Mouse (Mus musculus) cerebellum, adult 2 months (tissue): ENCODE measurements around the gene Ebf4. TPM values are rescaled to one million over a fixed set of nuclear protein-coding genes. Genes with fewer than 3 reads are reported as not detected.

ENCODE experiments used
- DNase-seq, 2 experiments: peaks; one replicate each; pipeline ENCODE4 v3.0.0; 2021
- H3K27ac ChIP-seq: fragments of 200-500 bp; 2 replicates; pipeline ENCODE4 v1.5.1; 2012; ENCODE audit warnings: low read length, control low read depth, inconsistent platforms; ENCODE audit not compliant: insufficient read depth
- H3K27me3 ChIP-seq: fragments of 200-500 bp; 2 replicates; pipeline ENCODE4 v1.6.1; 2012; ENCODE audit warnings: inconsistent platforms, mild to moderate bottlenecking, low read length, moderate library complexity; ENCODE audit not compliant: control insufficient read depth, insufficient read depth
- H3K4me1 ChIP-seq: fragments of 200-500 bp; 2 replicates; pipeline ENCODE4 v1.6.1; 2011; ENCODE audit warnings: low read length; ENCODE audit not compliant: control insufficient read depth, insufficient read depth
- H3K4me3 ChIP-seq: fragments of 200-500 bp; replicated peaks from 2 replicates; pipeline ENCODE3; 2011; ENCODE audit warnings: mild to moderate bottlenecking, low read depth, low read length, control low read depth; ENCODE audit not compliant: insufficient read depth
- CTCF ChIP-seq: fragments of 200-500 bp; IDR thresholded peaks from 2 replicates; pipeline ENCODE4 v1.5.1; 2011; ENCODE audit warnings: low read depth, mild to moderate bottlenecking, control low read depth, low read length, moderate library complexity, borderline replicate concordance; ENCODE audit not compliant: insufficient read depth
- POLR2A ChIP-seq: fragments of 200-500 bp; IDR thresholded peaks from 2 replicates; pipeline ENCODE4 v1.6.1; 2011; ENCODE audit warnings: low read length, control low read depth, borderline replicate concordance; ENCODE audit not compliant: insufficient read depth
- WGBS: fragments of 180-500 bp; shearing (Covaris S2); methylation state at CpG from one replicate; pipeline ENCODE4 v1.1.7; 2018; 5-methylcytosine and 5-hydroxymethylcytosine counted together
- polyA plus RNA-seq: library from polyadenylated mRNA; depleted of rRNA; stranded (reverse); fragments of >200 nt; gene quantifications from 2 replicates; pipeline ENCODE4 v1.2.3, GENCODE M21; 2012

Gene Ebf4
- polyA plus RNA-seq, 1 experiment = 10.2 TPM

- no peaks in the 10 kb centered on the region for H3K27me3 ChIP-seq
- no peaks in the 10 kb centered on the region for H3K4me1 ChIP-seq
- WGBS = 75% methylated on average over 7 of the region's 7 CpGs
- no peak overlapping the region for H3K27ac ChIP-seq
- no peak for DNase-seq
- TF ChIP-seq POLR2A (no peak), CTCF (no peak)
- no peak overlapping the region for H3K4me3 ChIP-seq
Measured at GRCm38 (mm10) chr2:130268074-130268473, 26.9 kb upstream of the Ebf4 start.

- no peaks in the 10 kb centered on the region for H3K27me3 ChIP-seq
- WGBS = 2% methylated on average over 14 of the region's 14 CpGs
- no peak for DNase-seq
- peak overlapping the region; percentile 81 for H3K27ac ChIP-seq
- H3K4me1 ChIP-seq = 0 out of 2 replicates have a peak, but pooled peaks cover 4% of the 10 kb centered on the region
- peak overlapping the region; percentile 82 for H3K4me3 ChIP-seq
- TF ChIP-seq POLR2A (no peak), CTCF (no peak)
Measured at GRCm38 (mm10) chr2:130273732-130274131, 21.2 kb upstream of the Ebf4 start.

- peak; percentile 100 for TF ChIP-seq POLR2A
- TF ChIP-seq CTCF = no peak
- under 1% methylated on average over 68 of the region's 68 CpGs for WGBS
Measured at GRCm38 (mm10) chr2:130274149-130274861, 20.7 kb upstream of the Ebf4 start, which contains the start of gene Nop56. Gene Nop56 (plus strand): TSS chr2:130274430.

GRCm38 (mm10) chr2:130274862-130275261 lies 20.1 kb upstream of the Ebf4 start:
- Histone ChIP-seq H3K4me1 (0 out of 2 replicates have a peak, but pooled peaks cover 4% of the 10 kb centered on the region), H3K27me3 (no peaks in the 10 kb centered on the region), H3K4me3 (peak overlapping the region; percentile 84), H3K27ac (no peak overlapping the region)
- TF ChIP-seq CTCF (no peak), POLR2A (no peak)
- peak in 1 of 2 experiments; percentile 28 for DNase-seq
- 2% methylated on average over 10 of the region's 10 CpGs for WGBS

More at GRCm38 (mm10) chr2:130274149-130274861, 20.7 kb upstream of the Ebf4 start, which contains the start of gene Nop56:
- H3K27ac ChIP-seq = peak within 1 kb of the TSS; percentile 81
- DNase-seq = peak; percentile 99 to 100
- H3K4me1 ChIP-seq = 0 out of 2 replicates have a peak, but pooled peaks cover 4% of the 10 kb centered on the region
- H3K4me3 ChIP-seq = peak within 1 kb of the TSS; percentile 84
- H3K27me3 ChIP-seq = no peaks in the 10 kb centered on the region

- H3K4me3 ChIP-seq = no peak overlapping the region
- no peak for TF ChIP-seq POLR2A
- TF ChIP-seq CTCF = peak; percentile 51; the same call in 1 of the 2 replicates
- no peaks in the 10 kb centered on the region for H3K27me3 ChIP-seq
- H3K4me1 ChIP-seq = 0 out of 2 replicates have a peak, but pooled peaks cover 7% of the 10 kb centered on the region
- no peak overlapping the region for H3K27ac ChIP-seq
- 41% methylated on average over 6 of the region's 6 CpGs for WGBS
- DNase-seq = peak in 1 of 2 experiments; percentile 37
Measured at GRCm38 (mm10) chr2:130275649-130276048, 19.3 kb upstream of the Ebf4 start.

GRCm38 (mm10) chr2:130279600-130280091 lies 15.3 kb upstream of the Ebf4 start:
- TF ChIP-seq POLR2A (0 out of 2 replicates have a peak, but pooled peaks have one; percentile 11), CTCF (no peak)
- WGBS = 35% methylated on average over 8 of the region's 8 CpGs
- no peaks in the 10 kb centered on the region for H3K27me3 ChIP-seq
- H3K4me3 ChIP-seq = no peak overlapping the region
- no peak overlapping the region for H3K27ac ChIP-seq
- no peak for DNase-seq
- H3K4me1 ChIP-seq = peaks cover 7% of the 10 kb centered on the region; the same call in 1 of the 2 replicates

GRCm38 (mm10) chr2:130280224-130280623 lies 14.7 kb upstream of the Ebf4 start:
- H3K4me1 ChIP-seq = peaks cover 7% of the 10 kb centered on the region; the same call in 1 of the 2 replicates
- H3K27me3 ChIP-seq = no peaks in the 10 kb centered on the region
- WGBS = 36% methylated on average over 7 of the region's 7 CpGs
- H3K4me3 ChIP-seq = no peak overlapping the region
- DNase-seq = no peak
- no peak overlapping the region for H3K27ac ChIP-seq
- TF ChIP-seq CTCF (no peak), POLR2A (no peak)

GRCm38 (mm10) chr2:130280818-130281217 lies 14.2 kb upstream of the Ebf4 start:
- TF ChIP-seq POLR2A (no peak), CTCF (no peak)
- H3K4me1 ChIP-seq = peaks cover 7% of the 10 kb centered on the region; the same call in 1 of the 2 replicates
- no peak overlapping the region for H3K4me3 ChIP-seq
- H3K27me3 ChIP-seq = no peaks in the 10 kb centered on the region
- no peak for DNase-seq
- no peak overlapping the region for H3K27ac ChIP-seq
- WGBS = 12% methylated on average over 4 of the region's 4 CpGs
